Comparison of ENCODE assay signal across 22 mouse cellular contexts in genomic region chr4:63845760-63846159, GRCm38 (mm10). TPM values are rescaled to one million over a fixed set of nuclear protein-coding genes. Genes with fewer than 3 reads are reported as not detected.
"Had no signal": no experiment of that assay in that cellular context is flagged by ENCODE, and none has a peak within 500 bp of the region (broad histone marks: within the 10 kb centered on the region; RNA-seq: fewer than 3 reads in every experiment).

No protein-coding gene starts in this region.

- H3K27ac ChIP-seq: kidney, postnatal 0 days; layer of hippocampus, adult 2 months; left cerebral cortex, adult 2 months; liver, embryonic 13.5 days; neural tube, embryonic 13.5 days had no signal

- H3K4me3 ChIP-seq: layer of hippocampus, adult 2 months; left cerebral cortex, adult 2 months; liver, embryonic 13.5 days; neural tube, embryonic 13.5 days had no signal

- DNase-seq: kidney, adult 2 months; kidney, postnatal 25 days; layer of hippocampus, adult 9-11 months; liver, embryonic 13.5 days; lung, adult 2 months; lung, postnatal 14 days; midbrain, embryonic 14.5 days; retina, postnatal 1 day; thymus, adult 18-20 months; thymus, postnatal 36 days had no signal

- H3K36me3 ChIP-seq: liver, embryonic 13.5 days; neural tube, embryonic 13.5 days had no signal

- H3K9ac ChIP-seq: liver, embryonic 13.5 days; neural tube, embryonic 13.5 days had no signal

- H3K9me3 ChIP-seq: liver, embryonic 13.5 days; neural tube, embryonic 13.5 days had no signal

- H3K4me2 ChIP-seq: liver, embryonic 13.5 days; neural tube, embryonic 13.5 days had no signal

- H3K4me1 ChIP-seq: liver, embryonic 13.5 days; neural tube, embryonic 13.5 days had no signal

- H3K27me3 ChIP-seq: liver, embryonic 13.5 days; neural tube, embryonic 13.5 days had no signal

RNA-seq across cellular contexts. Expression of gene Tnfsf8, which starts 15.4 kb away (rescaled TPM):
- total RNA-seq: layer of hippocampus, adult 2 months; layer of hippocampus, postnatal 25 days; left cerebral cortex, adult 2 months; left cerebral cortex, postnatal 10 days; left cerebral cortex, postnatal 36 days; midbrain, postnatal 0 days had no signal
- polyA plus RNA-seq: kidney, embryonic 14.5 days; kidney, postnatal 0 days; limb, embryonic 11.5 days; liver, embryonic 13.5 days; liver, embryonic 16.5 days; midbrain, postnatal 0 days; neural tube, embryonic 13.5 days; stomach, embryonic 16.5 days had no signal
